Mouse (Mus musculus): ENCODE data around the gene Il11.

- TF ChIP-seq CTCF (IDR thresholded peaks at IDR 0.05; ENCODE audit: borderline replicate concordance, insufficient read depth, low read length) (no peak), POLR2A (IDR thresholded peaks at IDR 0.05; ENCODE audit: low read depth, low read length) (no peak)
Observed at GRCm38 (mm10) chr7:4749169-4749568, 33.5 kb downstream of the Il11 start.

All from embryonic fibroblast, embryonic 13.5 days (primary cell).